Mouse (Mus musculus) G1E (cell line): ENCODE measurements at regions not wholly inside any gene's neighbourhood (a gene's known extent, or its start where the extent isn't known, plus 50 kb on each side); places are given as distances from the start of the nearest gene placed in this dataset.

ENCODE experiments used
- CTCF ChIP-seq: IDR thresholded peaks from 2 replicates; pipeline ENCODE4 v1.5.1; 2012; ENCODE audit warnings: low read depth, low read length, inconsistent platforms, mixed read lengths
- GATA1 ChIP-seq: IDR thresholded peaks from 2 replicates; pipeline ENCODE4 v1.6.1; 2012; ENCODE audit warnings: borderline replicate concordance, low read length, inconsistent platforms, mixed read lengths
- GATA2 ChIP-seq: IDR thresholded peaks from 2 replicates; pipeline ENCODE4 v1.6.1; 2012; ENCODE audit warnings: low read depth, low read length, inconsistent platforms, borderline replicate concordance
- TAL1 ChIP-seq: conservative IDR thresholded peaks from 2 replicates; pipeline ENCODE4 v1.6.1; 2012; ENCODE audit warnings: low read depth, low read length, inconsistent platforms, mixed read lengths

DNA sequence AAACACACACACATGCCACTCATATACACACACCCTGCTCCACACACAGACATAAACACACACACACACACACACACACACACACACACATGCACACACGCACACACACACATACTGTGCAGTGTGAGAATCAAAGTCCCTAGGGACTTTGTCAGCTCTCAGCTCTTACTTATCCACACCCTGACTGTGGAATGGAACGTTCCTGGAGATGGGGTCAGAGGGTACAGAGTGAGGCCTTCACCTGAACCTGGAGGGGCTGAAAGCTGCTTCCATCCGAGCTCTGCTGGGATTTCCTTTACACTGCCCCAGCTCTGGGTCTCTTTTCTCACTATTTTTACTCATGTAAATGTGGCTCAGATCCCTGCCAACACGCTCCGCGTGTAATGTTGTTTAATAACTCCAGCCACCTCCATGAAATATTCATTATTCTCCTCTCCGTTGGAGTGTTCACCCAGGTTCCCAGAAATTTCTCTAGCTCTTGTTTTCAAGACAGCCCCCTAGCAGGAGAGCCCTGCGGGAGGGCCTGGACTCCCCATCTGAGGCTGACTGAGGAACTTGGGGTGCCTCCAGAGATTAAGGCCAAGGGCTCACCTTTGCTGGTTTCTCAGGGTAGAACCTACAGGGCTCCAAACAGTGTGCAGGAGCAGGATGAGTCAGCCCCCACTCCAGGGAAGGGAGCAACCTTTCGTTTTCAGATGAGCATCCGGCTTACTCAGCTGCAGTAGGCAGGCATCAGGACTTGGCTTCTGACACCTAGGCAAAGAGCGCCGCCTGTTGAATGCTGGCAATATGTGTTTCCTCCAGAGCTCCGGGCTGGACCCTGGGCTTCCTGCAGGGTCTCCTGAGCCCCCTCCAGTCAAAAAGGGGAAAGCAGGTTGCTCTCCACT lies 360.8 kb upstream of the Dynlrb2 start:
- TF ChIP-seq CTCF (no peak), GATA1 (no peak), TAL1 (no peak), GATA2 (no peak)
